Mouse (Mus musculus): Measurements from ENCODE around the gene Neurod6. TPM values are rescaled to one million over a fixed set of nuclear protein-coding genes. Genes with fewer than 3 reads are reported as not detected.

The Neurod6 gene
- polyA plus RNA-seq, 1 experiment from 2014 or later = not detected

GRCm38 (mm10) chr6:55648886-55649285 lies 32.2 kb downstream of the Neurod6 start:
- WGBS = 62% methylated on average over 3 of the region's 3 CpGs

GRCm38 (mm10) chr6:55647771-55648280 lies 33.2 kb downstream of the Neurod6 start:
- 0 out of 2 replicates have a peak, but pooled peaks cover 2% of the 10 kb centered on the region for H3K4me1 ChIP-seq (replicated peaks; ENCODE audit: control insufficient read depth, insufficient read depth, low read length)
- no peak overlapping the region for H3K4me2 ChIP-seq (ENCODE audit: low read depth, low read length)
- no peak overlapping the region for H3K4me3 ChIP-seq (ENCODE audit: low read length)
- no peaks in the 10 kb centered on the region for H3K27me3 ChIP-seq (ENCODE audit: control insufficient read depth, insufficient read depth, low read depth, low read length)
- no peak overlapping the region for H3K27ac ChIP-seq (ENCODE audit: low read length)
- no peak overlapping the region for H3K9ac ChIP-seq (ENCODE audit: low read length)
- H3K36me3 ChIP-seq (ENCODE audit: control insufficient read depth, insufficient read depth, low read length) = no peaks in the 10 kb centered on the region
- 61% methylated on average over 8 of the region's 8 CpGs for WGBS
- ATAC-seq (ENCODE audit: low read depth) = no peak
- H3K9me3 ChIP-seq (ENCODE audit: control insufficient read depth, low read length) = no peaks in the 10 kb centered on the region

More at GRCm38 (mm10) chr6:55648886-55649285, 32.2 kb downstream of the Neurod6 start:
- Histone ChIP-seq H3K27me3 (ENCODE audit: control insufficient read depth, insufficient read depth, low read depth, low read length) (no peaks in the 10 kb centered on the region), H3K4me3 (ENCODE audit: low read length) (no peak overlapping the region), H3K9me3 (ENCODE audit: control insufficient read depth, low read length) (no peaks in the 10 kb centered on the region), H3K9ac (ENCODE audit: low read length) (no peak overlapping the region), H3K27ac (ENCODE audit: low read length) (no peak overlapping the region), H3K4me2 (ENCODE audit: low read depth, low read length) (no peak overlapping the region), H3K4me1 (replicated peaks; ENCODE audit: control insufficient read depth, insufficient read depth, low read length) (0 out of 2 replicates have a peak, but pooled peaks cover 2% of the 10 kb centered on the region), H3K36me3 (ENCODE audit: control insufficient read depth, insufficient read depth, low read length) (no peaks in the 10 kb centered on the region)
- no peak for ATAC-seq (ENCODE audit: low read depth)

- no peaks in the 10 kb centered on the region for H3K27me3 ChIP-seq (ENCODE audit: control insufficient read depth, insufficient read depth, low read depth, low read length)
- H3K4me1 ChIP-seq (replicated peaks; ENCODE audit: control insufficient read depth, insufficient read depth, low read length) = 0 out of 2 replicates have a peak, but pooled peaks cover 2% of the 10 kb centered on the region
- no peak overlapping the region for H3K27ac ChIP-seq (ENCODE audit: low read length)
- no peak overlapping the region for H3K4me3 ChIP-seq (ENCODE audit: low read length)
- WGBS = 17% methylated on average over 9 of the region's 9 CpGs
- ATAC-seq (ENCODE audit: low read depth) = no peak
- H3K9me3 ChIP-seq (ENCODE audit: control insufficient read depth, low read length) = no peaks in the 10 kb centered on the region
- no peak overlapping the region for H3K4me2 ChIP-seq (ENCODE audit: low read depth, low read length)
- no peak overlapping the region for H3K9ac ChIP-seq (ENCODE audit: low read length)
- H3K36me3 ChIP-seq (ENCODE audit: control insufficient read depth, insufficient read depth, low read length) = no peaks in the 10 kb centered on the region
Observed at GRCm38 (mm10) chr6:55646824-55647560, 34.1 kb downstream of the Neurod6 start.

- Histone ChIP-seq H3K27me3 (ENCODE audit: control insufficient read depth, insufficient read depth, low read depth, low read length) (no peaks in the 10 kb centered on the region), H3K9ac (ENCODE audit: low read length) (no peak overlapping the region), H3K36me3 (ENCODE audit: control insufficient read depth, insufficient read depth, low read length) (no peaks in the 10 kb centered on the region), H3K4me1 (replicated peaks; ENCODE audit: control insufficient read depth, insufficient read depth, low read length) (0 out of 2 replicates have a peak, but pooled peaks cover 2% of the 10 kb centered on the region), H3K9me3 (ENCODE audit: control insufficient read depth, low read length) (no peaks in the 10 kb centered on the region), H3K4me2 (ENCODE audit: low read depth, low read length) (no peak overlapping the region), H3K27ac (ENCODE audit: low read length) (no peak overlapping the region), H3K4me3 (ENCODE audit: low read length) (no peak overlapping the region)
- 37% methylated on average over 14 of the region's 14 CpGs for WGBS
- no peak for ATAC-seq (ENCODE audit: low read depth)
Observed at GRCm38 (mm10) chr6:55646111-55646823, 34.8 kb downstream of the Neurod6 start.

GRCm38 (mm10) chr6:55634662-55635061 lies 46.4 kb downstream of the Neurod6 start:
- Histone ChIP-seq H3K4me1 (replicated peaks; ENCODE audit: control insufficient read depth, insufficient read depth, low read length) (no peaks in the 10 kb centered on the region), H3K9me3 (ENCODE audit: control insufficient read depth, low read length) (no peaks in the 10 kb centered on the region), H3K36me3 (ENCODE audit: control insufficient read depth, insufficient read depth, low read length) (no peaks in the 10 kb centered on the region), H3K9ac (ENCODE audit: low read length) (no peak overlapping the region), H3K27ac (ENCODE audit: low read length) (no peak overlapping the region), H3K4me3 (ENCODE audit: low read length) (no peak overlapping the region), H3K4me2 (ENCODE audit: low read depth, low read length) (no peak overlapping the region), H3K27me3 (ENCODE audit: control insufficient read depth, insufficient read depth, low read depth, low read length) (no peaks in the 10 kb centered on the region)
- ATAC-seq (ENCODE audit: low read depth) = no peak
- 3% methylated on average over 1 of the region's 1 CpGs for whole genome bisulfite sequencing

Other genes with a start within 250 kb of the Neurod6 start
- gene Adcyap1r1, start 229.3 kb downstream of the Neurod6 start, polyA plus RNA-seq (2015; fragmentation: Nextera tagmentation; extraction: Ambion mirVana) = 0.58 and 0.98 TPM in 2 replicates
- 0.15 and 0.21 TPM in 2 replicates for gene Itprid1, start 155.6 kb upstream of the Neurod6 start, polyA plus RNA-seq (2015; fragmentation: Nextera tagmentation; extraction: Ambion mirVana)

Measured in lung, embryonic 16.5 days (tissue).